Mouse (Mus musculus): ENCODE results near the gene Ephb2.

Gene Ephb2

DNA sequence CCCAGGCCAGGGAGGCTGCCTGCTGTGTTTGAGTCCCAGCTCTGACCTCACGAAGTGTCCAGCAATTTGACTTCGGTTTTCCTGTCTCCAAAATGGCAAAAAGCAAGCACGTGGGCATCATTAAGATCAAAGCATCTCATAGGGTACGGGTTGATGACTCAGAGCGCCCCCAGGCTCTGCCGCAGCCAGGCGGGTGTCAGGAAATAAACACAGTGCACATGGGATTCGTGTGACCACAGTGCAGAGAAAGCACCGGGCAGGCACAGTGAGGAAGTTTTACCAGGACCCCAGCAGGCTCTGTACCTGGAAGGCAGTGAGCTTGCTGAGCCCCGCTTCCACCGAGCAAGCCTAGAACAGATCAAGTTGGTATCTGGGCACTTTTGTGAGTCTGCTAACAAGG lies 74.9 kb downstream of the Ephb2 start:
- DNase-seq = no peak

DNA sequence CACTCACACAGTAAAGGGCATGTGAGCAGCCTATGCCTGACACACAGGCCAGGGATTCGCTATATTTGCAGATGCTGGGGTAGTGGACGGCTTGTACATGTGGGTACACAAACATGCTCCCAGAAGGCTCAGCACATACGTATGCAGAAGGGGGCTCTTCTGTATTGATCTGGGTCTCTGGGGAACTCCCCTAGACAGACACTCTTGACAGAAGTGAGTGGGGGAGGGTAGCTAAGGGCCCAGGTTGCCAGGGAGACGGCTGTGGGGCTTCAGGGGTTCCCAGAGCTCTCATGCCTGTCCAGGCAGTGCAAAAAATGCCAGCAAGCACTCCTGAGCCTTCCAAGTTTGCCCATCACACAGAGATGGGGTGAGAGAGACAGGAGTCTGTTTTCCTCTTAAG lies 78.7 kb downstream of the Ephb2 start:
- DNase-seq = no peak

DNA sequence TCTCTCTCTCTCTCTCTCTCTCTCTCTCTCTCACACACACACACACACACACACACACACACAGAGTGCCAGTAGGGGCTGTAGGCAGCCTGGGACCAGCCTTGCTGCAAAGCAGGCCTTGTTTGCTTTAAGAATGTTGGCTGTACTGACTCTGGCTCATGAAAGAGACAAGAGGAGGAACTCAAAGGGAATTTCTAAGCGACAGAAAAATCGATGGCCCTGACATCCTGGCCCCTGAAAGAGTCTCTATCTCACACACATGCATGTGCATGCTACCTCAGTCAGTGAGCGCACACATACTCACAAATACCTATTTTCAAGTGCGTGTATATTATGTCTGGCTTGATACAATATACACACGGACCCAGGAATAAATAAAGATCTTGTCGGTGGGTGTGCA lies 79.3 kb downstream of the Ephb2 start:
- no peak for DNase-seq

DNA sequence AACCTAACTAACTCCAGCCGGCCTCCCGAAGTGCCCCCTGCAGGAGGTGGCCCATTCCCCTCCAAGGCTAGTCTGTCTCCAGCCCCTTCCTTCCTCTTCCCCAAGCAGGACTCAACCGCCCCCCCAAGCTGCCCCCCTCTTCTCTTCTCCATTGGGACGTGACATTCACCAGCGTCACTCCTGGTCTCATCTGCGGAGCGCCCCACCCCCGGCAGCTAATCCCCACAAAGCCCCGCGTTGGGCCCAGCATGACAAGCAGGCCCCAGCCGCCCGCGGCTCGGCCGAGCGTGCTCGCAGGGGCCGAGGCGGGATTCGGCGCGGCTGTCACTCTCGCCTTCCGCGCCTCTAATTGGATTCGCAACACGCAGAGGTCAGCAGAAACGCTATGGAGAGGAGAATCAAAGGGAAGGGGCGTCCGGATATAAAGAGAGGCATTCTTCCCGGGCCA lies 80.4 kb downstream of the Ephb2 start:
- DNase-seq = peak; percentile 79 to 88

DNA sequence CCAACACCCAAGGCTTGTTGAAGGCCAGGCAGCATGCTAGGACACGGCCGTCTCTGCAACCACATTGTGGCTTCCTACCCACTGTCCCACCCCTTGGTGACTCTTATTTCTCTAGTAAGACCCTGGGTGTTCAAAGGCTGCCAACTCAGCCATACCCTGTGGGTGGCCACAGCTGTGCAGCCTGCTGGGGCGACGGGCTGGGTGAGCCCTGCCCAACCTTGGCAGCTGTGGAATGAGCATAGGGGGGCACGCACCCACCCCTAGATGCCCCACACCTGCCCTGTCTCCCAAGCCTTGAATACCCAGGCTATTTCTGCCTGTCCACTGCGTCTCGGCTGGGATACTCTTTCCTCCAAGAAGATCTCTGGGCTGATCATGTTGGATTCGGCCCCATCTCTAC lies 81.5 kb downstream of the Ephb2 start:
- no peak for DNase-seq

DNA sequence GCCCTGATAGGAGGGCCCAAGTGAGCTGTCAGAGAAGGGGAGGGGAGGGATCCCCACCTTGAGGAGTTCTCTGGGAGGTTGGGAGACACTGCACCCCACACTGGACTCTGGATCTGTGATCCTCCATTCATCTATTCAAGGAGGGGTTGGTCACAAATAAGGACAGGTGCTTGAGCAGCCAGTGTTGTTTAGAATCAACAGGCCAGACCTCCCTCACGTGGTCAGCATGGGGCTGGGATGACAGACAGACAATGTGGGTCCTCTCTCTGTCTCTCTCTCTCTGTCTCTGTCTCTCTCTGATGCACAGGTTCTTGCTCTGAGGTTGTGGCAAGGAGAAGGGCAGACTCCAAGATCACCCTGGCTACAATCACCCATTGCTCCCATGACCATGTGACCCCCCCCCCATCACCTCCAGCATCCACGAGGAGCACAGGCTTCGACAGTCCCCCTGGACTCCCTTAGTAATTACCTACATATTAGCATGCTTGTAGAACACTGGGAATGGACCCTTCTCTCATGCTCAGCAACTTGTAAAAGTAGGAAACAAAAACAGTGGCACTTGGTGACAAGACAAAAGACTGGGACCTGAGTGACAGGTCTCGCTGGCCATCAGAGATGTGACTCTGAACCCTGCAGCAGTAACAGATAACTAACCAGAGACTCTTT lies 84.3 kb downstream of the Ephb2 start:
- no peak for DNase-seq

DNA sequence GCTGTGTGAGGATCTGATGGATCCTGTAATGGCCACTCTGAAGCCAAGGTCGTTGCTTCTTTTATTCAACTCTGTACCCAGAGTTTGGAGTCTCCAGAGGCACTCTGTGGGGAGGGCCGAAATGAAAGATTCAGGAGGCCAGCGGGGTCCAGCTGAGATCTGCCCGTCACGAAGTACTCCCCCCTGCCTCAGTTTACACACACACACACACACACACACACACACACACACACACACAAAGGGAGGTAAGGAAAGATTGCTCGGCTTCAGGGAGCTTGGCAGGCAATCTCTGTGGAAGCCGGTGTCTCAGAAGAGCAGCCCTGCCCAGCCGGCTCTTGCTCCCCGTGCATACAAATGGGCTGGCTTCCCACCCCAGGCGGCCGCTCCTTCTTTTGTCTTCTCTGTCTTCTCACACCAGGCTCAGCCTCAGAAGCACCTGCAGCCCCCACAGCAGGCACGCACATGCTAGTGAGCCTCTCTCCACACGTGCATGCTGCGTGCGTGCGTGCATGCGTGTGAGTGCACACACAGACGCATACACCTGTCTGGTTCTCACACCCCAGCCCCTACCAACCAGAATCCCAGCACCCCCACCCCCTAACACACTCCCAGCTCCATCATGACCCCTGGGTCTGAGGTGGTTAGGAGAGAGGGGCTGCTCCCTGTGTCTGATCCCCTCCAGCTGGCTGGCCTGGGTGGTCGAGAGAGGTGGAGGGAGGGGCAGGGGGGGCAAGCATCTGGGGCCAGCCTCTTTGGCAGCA lies 85.0 kb downstream of the Ephb2 start:
- no peak for DNase-seq

DNA sequence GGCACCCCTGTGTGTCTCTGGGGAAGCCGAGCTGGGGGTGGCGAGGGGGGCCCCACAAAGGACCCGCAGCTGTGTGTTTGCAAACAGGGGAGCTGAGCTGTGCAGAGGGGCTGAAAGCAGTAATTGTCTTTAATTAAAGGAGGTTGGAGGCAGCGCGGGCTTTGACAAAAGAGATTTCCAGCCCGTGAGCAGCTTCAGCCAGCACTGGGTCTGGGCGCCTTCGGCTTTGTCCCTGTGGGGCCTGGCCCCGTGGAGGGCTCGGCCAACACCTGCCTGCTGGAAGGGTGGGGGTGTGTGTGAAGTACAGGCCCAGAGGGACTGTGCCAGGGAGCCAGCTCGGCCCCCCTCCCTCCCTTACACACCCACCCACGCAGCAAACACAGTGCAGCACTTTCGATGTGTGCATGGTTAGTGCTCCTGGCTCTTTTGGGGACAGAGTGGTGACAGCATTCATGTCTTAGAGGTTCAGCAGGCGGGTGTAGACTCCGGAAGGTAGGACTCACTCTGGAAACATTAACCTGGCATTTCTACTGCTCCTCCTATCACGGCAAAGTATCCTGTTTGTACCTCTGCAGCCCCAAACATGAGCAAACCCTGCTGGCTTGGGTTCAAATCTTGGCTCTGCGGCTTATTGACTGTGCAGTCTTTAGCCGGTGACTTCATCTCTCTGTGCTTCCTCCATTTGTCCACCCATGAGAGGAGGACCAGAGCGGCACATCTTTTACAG lies 85.8 kb downstream of the Ephb2 start:
- DNase-seq = no peak

DNA sequence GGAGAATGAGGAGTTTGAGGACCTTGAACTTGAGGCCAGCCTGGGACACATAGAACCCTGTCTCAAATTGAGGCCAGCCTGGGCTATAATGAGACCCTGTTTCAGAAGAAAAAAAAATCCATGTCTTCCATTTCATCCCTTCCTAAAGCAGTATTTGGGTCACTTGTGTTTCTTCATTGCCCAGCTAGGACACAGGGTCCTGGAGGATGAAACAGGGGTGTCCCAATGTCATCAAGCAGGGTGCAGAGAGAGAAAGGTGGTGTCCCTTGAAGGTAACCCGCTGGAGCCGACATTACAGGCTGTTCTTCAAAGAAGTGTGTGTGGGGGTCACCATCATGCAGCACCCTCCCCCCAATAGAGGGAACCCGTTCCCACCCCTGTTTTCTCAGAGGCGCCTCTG lies 86.4 kb downstream of the Ephb2 start:
- DNase-seq = no peak

DNA sequence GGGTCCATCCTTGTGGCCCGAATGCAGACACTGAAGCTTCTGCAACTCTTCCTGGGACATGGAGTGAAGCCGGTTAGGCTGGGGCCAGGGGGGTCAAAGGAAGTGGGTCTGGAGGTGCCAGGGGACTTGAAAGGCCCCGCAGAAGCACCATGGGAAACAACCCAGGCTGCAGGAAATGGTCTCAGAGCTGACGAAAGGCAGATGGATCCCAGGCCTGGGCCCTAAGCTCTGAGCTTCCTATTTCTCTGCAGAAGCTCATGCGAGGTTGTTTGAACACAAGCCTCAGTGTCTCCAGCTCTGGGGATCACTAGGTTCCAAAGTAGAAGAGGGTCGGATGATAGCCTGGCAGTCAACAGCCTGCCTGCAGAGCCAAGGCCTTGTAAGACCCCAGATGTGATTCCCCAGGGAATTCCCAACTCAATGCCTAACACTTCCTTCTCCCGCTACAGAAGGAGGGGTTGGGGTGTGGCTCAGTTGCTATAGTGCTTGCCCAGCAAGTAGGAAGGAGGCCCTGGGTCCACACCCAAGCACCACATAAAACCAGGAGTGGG lies 86.9 kb downstream of the Ephb2 start:
- peak in 1 of 2 experiments; percentile 56 for DNase-seq

DNA sequence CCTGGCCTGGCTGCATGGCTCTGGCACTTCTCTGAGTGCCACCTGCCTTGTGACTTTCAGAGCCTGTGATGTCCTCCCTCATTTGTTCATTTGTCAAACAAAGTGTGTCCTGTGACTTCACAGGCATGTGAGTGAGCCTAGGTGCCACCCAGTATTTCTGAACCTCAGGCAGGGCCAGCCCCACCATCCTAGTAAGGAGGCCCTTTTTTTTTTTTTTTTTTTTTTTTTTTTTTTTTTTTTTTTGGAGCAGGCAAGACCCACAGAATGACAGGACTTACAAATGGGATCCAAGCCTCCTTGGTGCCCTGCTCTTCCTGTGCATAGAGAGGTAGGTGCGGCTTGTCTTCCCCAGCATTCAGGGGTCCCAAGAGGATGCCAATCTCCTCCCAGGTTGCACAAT lies 89.3 kb downstream of the Ephb2 start:
- DNase-seq = no peak

DNA sequence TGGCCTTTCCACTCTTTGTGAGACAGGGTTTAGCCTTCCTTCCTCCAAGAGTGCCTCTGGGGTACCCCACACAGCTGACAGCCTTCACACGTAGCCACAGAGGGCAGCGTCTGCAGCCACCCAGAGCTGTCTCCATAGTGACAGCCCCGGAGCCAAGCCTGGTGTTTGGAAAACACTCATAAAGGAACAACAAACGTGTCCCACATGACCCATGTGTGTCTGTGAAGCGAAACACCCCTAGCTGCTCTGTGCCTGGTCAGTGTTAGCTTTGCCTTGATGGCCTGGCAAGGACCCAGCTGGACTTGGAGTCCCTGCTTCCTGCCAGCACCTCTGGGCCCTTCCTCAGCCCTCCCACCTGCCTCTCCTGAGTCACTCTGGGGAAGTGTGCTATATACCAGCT lies 93.1 kb downstream of the Ephb2 start:
- DNase-seq = peak; percentile 80 to 89

DNA sequence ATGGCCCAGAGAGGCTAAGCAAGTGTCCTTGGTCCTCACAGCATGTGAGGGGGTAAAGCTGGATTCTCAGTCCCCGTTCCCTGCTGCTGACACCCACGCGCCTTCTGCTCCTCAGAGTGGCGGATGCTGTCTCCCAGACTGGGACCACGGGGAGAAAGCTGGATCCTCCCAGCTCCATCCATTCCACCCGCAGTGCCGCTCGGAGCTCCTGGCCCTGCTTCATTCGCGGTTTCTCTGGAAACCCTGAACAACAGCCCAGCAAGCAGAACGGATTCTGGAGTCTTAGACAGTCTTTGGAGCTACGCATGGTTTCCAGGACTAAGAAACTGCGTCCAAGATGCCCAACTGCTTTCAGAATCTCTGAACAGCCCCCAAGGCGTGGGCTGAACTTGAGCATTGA lies 93.9 kb downstream of the Ephb2 start:
- peak in 1 of 2 experiments; percentile 44 for DNase-seq

DNA sequence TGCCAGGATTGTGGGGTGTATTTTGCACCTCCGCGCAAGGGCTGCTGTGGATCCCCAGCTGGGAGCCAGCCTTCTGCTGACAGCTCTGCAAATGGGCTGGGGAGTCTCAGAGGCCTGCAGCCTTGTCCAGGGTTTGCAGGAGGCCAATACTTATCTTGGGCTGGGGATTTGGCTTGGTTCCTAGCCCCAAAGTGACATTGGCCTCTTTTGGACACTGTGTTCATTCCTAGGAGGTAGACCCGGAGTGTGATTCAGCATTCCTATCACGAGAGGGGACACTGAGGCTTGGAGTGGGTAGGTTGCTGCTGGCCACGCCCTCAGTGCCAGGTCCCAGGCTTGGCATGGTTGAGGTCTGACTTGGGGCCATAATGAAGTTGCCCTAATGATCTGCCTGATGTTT lies 94.8 kb downstream of the Ephb2 start:
- no peak for DNase-seq

DNA sequence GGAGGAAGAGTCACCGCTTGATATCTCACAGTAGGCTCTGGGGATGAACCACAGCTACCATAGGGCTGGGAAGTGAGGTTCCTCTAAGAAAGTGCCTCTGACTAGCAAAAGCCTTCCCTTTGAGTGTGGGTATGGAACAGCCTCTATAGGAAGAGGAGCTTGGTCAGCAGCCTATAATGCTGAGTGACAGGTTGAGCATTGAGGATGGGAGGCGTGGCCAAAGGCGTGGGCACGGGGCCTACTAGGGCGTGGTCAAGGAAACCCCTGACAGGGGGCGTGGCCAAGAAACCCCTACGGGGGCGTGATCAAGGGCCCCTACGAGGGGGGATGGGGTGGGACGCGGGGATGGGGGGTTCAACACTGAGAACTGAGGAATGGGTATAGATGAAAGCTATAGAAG lies 96.6 kb downstream of the Ephb2 start:
- DNase-seq = peak; percentile 51 to 63

DNA sequence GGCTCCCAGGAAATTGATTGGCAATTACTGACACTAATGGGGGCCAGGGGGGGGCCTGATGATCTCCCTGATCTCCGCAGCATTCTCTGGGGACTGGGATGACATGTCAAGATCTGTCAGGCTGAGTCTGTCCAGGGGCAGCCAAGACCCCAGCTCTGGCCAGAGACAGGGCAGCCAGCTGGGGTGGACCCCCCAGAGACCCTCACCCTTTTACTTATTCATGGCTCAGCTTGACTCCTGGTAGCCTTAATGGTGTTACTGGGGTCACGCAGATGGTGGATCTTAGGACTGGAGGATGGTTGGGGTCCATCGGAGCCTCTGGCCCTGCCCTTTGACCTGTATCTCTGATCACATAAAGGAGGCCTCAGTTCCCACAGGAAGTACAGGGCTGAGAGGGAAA lies 97.5 kb downstream of the Ephb2 start:
- no peak for DNase-seq

DNA sequence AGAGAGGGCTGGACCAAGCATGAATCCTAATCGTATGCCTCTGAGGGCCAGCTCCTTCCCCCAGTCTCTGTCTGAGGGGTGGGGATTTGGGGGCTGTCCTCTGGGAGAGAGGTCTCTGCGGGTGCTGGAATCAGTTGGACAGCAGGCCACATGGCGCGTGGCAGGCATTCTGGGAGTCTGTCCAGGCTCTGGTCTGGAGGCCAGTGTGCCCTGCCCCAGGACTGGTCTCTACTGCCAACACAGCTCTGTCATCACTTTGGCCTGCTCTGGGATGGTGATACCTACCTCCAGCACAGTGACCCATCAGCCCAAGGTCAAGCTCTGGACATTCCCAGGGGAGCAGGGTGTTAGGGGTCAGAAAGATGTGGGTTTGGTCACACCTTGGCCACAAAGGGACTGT lies 99.9 kb downstream of the Ephb2 start:
- no peak for DNase-seq

DNA sequence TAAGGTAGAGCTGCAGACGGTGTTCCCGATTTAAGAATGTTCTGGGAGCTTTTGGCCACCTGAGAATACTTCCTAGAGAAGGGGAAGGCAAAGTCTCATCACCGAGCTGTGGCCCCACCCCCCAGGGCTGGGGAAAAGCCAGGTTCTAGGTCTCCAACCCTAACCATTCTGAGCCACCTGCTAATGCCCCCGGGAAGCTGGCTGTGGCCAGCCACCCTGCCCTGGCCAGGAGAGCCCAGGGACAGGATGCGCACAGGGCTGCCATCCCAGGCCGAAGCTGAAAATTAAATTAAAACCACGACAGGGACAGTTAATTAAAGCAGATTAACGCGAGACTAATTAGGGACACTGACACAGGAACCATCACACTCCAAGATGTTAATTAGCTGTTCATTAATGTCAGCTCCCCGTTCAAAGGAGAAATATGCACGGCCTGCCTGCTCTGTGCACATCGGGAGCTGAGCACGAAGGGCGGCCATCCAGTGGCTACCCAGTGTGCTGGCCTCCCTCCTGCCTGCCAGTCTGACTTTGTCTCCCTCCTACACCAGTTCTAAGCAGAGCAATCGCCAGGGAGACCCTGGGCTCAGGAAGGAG lies 101.5 kb downstream of the Ephb2 start:
- DNase-seq = no peak

DNA sequence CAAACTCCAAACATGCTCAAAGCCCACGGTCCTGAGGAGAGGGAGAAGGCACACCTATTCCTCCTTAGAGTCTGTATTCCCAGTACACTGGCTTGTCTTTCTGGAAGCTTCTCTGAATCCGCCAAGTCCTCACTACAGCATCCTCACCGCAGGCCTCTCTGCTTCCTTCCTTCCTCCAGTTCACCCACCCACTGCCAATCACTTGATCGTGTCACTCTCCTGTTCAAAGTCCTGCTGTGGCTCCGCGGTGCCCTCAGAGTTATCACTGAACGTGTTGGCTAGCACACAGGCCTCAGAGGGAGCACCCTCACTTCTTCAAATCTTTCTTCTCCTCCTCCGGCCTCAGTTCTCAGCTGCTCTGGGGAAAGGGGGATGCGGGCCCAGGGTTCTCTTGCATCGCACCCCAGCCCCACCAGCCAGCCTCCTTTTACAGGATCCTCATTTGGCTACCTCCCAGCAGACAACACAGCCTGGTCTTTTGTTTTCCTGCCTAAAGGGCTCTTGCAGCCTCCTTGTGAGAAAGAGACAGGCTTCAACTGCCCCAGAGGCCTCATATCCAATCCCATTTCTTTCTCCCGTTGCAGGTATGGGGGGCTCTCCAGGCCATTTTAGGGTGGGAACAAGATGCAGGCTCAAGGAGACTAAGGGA lies 102.4 kb downstream of the Ephb2 start:
- DNase-seq = peak in 1 of 2 experiments; percentile 26

DNA sequence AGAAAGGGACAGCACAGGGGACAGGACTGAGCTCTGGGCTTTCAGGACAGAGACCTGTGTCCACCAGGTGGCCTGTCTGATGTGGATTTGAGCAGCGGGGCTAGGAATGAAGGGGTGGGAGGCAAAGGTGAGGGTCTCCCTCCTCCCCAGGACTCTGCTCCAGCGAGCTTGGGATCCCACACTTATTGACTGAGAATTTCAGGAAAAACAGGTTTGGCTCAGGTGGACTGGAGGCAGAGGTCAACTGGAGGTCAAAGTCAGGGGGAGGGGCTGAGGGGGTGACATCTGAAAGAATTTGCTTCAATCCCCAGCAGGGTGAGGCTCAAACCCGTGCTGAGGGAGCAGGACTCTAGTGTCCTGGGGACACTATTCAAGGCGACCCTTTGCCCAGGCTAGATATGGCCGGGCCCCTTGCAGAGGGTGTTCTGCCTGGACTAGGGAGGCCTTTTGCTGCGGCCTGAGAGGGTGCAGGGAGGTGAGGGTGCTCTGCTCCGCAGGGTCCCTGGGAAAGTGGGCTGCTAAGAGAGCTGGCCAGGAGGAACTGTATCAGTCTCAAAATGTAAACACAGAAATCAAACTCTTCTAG lies 103.2 kb downstream of the Ephb2 start:
- DNase-seq = peak; percentile 66 to 78

DNA sequence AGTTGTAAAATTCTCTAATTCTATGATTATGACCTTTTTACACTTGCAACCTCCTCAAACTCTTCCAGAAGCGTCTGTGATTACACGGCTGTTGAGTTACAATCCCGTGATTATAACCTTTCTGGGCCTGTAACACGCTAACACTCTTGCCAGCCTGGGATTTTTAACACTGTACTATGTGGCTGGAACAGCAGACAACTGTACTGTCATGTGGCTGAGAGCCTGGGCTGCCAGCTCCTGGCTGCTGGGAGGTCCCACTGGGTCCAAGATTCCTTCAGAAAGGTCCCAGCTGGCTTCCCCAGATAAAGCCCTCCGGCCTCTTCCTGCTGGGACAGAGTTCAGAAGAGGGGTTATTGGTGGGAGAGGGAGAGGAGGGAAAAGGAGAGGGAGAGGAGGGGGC lies 104.0 kb downstream of the Ephb2 start:
- DNase-seq = peak; percentile 47 to 62

DNA sequence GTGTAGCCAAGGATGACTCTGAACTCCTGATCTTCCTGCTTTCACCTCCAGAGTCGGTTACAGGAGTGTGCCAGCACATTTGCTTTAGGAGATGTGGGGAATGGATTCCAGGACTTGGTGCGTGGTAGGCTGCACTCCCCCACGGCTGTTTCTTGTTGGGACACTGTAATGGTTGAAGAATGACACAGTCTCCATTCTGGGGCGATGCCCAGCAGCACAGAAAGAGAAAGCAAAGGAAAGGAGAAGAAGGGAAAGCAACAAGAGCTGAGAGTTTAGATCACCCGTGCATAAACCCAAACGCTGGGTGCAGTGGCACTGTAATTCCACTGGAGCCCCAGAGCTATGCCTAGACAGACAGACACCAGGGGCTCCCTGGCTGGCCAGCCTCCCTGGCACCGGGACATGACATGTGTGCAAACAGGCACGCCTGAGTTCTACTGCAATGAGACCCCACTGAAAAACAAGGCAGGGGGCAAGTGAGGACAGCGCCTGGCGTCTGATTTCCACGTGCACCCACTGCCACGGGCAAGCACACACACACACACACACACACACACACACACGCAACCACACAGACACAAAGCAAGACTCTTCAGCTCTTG lies 104.7 kb downstream of the Ephb2 start:
- DNase-seq = no peak
